Mouse (Mus musculus): ENCODE data around the gene Gm10322. TPM values are rescaled to one million over a fixed set of nuclear protein-coding genes. Genes with fewer than 3 reads are reported as not detected.

Gene Gm10322
- polyA plus RNA-seq, 2 experiments: not detected

DNA sequence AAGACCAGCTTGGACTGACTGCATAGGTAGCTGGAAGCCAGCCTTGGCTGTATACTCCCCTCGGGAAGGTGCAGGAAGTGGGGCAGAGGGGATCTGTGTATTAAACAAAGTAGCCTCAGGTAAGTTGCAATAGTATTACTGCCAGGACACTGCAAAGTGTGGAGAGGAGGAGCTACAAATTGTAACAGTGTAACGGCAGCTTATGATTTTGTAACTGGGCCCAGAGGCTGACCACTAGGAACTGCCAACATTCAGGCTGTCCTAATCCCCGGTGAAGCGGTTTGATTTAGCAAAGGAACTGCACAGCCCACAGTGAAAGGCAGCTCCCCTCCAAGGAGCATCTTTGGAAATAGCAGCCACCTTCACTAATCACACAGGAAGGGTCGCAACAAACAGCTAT lies 2.6 kb upstream of the Gm10322 start:
- no peak overlapping the region for H3K4me2 ChIP-seq (ENCODE audit: low read depth)
- TF ChIP-seq EP300 (IDR thresholded peaks at IDR 0.05; ENCODE audit: low read depth) (no peak), CTCF (IDR thresholded peaks at IDR 0.05; ENCODE audit: low read depth) (no peak)
- no peaks in the 10 kb centered on the region for H3K27me3 ChIP-seq (ENCODE audit: control insufficient read depth, insufficient read depth, low read length)
- peaks cover 0 to 12% of the 10 kb centered on the region in 2 experiments; a peak in 2 of 4 replicates for H3K4me1 ChIP-seq (replicated peaks; ENCODE audit: control insufficient read depth in 2 of 2, insufficient read depth in 2 of 2, low read length in 1 of 2)
- no peaks in the 10 kb centered on the region for H3K36me3 ChIP-seq (replicated peaks; ENCODE audit: control insufficient read depth, insufficient read depth, low read depth)
- H3K9ac ChIP-seq (replicated peaks): no peak overlapping the region
- ATAC-seq (ENCODE audit: insufficient read depth) (no peak), DNase-seq (ENCODE audit: low read depth in 3 of 3, low spot score in 3 of 3) (no peak)
- H3K4me3 ChIP-seq (ENCODE audit: insufficient read depth in 1 of 2, low read depth in 2 of 2, low read length in 2 of 2): no peak overlapping the region
- 69% methylated on average over 5 of the region's 5 CpGs for WGBS (ENCODE audit: insufficient replicate concordance)
- no peaks in the 10 kb centered on the region for H3K9me3 ChIP-seq (ENCODE audit: control insufficient read depth, low read length)
- H3K27ac ChIP-seq: no peak overlapping the region

DNA sequence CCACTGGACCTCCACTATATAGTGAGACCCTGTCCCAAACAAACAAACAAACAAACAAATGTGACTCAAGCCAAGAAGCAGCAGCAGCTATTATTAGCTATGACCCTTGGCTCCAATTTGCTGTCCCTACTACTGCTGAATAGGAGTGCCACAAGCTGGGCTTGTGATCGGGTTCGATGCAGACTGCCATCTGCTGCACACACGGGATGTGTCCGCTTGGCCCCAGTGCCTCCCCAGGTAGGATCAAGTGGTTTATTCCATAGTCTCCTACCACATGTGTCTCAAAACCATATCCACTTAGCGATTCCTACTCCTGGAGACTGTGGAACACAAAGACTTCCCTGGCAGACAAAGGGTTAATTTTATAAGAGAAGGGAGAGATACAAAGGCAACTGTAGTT lies 1.7 kb upstream of the Gm10322 start:
- ATAC-seq (ENCODE audit: insufficient read depth): no peak
- H3K4me2 ChIP-seq (ENCODE audit: low read depth): no peak overlapping the region
- 78% methylated on average over 5 of the region's 5 CpGs for WGBS (ENCODE audit: insufficient replicate concordance)

DNA sequence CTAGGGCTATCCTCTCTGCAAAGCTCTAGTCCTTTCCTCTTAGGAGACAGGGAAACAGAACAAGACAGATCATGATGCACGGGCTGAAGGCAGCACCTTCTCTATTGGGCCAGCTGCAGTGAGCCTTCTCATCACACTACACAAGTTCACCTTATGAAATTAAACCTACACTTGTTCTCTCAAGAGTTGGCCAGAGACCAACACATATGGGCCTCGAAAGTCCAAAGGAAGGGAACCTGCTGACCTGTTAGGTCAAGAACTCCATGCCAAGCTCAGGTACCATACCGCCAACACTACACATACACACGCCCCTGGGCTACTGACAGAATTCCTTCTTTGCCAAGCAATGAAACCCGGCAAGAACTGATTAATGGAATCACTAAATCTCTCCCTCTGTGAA lies 452 bp upstream of the Gm10322 start:
- H3K27ac ChIP-seq: no peak overlapping the region
- ATAC-seq (ENCODE audit: insufficient read depth) (no peak), DNase-seq (ENCODE audit: low read depth in 3 of 3, low spot score in 3 of 3) (no peak)
- H3K4me2 ChIP-seq (ENCODE audit: low read depth): peak overlapping the region; percentile 91
- 39% methylated on average over 5 of the region's 5 CpGs for WGBS (ENCODE audit: insufficient replicate concordance)
- no peaks in the 10 kb centered on the region for H3K27me3 ChIP-seq (ENCODE audit: control insufficient read depth, insufficient read depth, low read length)
- H3K9me3 ChIP-seq (ENCODE audit: control insufficient read depth, low read length): no peaks in the 10 kb centered on the region
- peak overlapping the region; percentile 60 to 74 for H3K4me3 ChIP-seq (ENCODE audit: insufficient read depth in 1 of 2, low read depth in 2 of 2, low read length in 2 of 2)
- H3K9ac ChIP-seq (replicated peaks): peak overlapping the region; percentile 77
- TF ChIP-seq CTCF (IDR thresholded peaks at IDR 0.05; ENCODE audit: low read depth): no peak
- TF ChIP-seq EP300 (IDR thresholded peaks at IDR 0.05; ENCODE audit: low read depth): no peak
- H3K36me3 ChIP-seq (replicated peaks; ENCODE audit: control insufficient read depth, insufficient read depth, low read depth): no peaks in the 10 kb centered on the region
- H3K4me1 ChIP-seq (replicated peaks; ENCODE audit: control insufficient read depth in 2 of 2, insufficient read depth in 2 of 2, low read length in 1 of 2): peaks cover 0 to 12% of the 10 kb centered on the region in 2 experiments; a peak in 2 of 4 replicates

More for the DNA sequence above, 1.7 kb upstream of the Gm10322 start:
- no peaks in the 10 kb centered on the region for H3K36me3 ChIP-seq (replicated peaks; ENCODE audit: control insufficient read depth, insufficient read depth, low read depth)
- TF ChIP-seq EP300 (IDR thresholded peaks at IDR 0.05; ENCODE audit: low read depth) (no peak), CTCF (IDR thresholded peaks at IDR 0.05; ENCODE audit: low read depth) (no peak)
- peaks cover 0 to 12% of the 10 kb centered on the region in 2 experiments; a peak in 2 of 4 replicates for H3K4me1 ChIP-seq (replicated peaks; ENCODE audit: control insufficient read depth in 2 of 2, insufficient read depth in 2 of 2, low read length in 1 of 2)
- no peak overlapping the region for H3K4me3 ChIP-seq (ENCODE audit: insufficient read depth in 1 of 2, low read depth in 2 of 2, low read length in 2 of 2)
- DNase-seq (ENCODE audit: low read depth in 3 of 3, low spot score in 3 of 3): no peak
- no peaks in the 10 kb centered on the region for H3K27me3 ChIP-seq (ENCODE audit: control insufficient read depth, insufficient read depth, low read length)
- H3K9me3 ChIP-seq (ENCODE audit: control insufficient read depth, low read length): no peaks in the 10 kb centered on the region
- H3K9ac ChIP-seq (replicated peaks): no peak overlapping the region
- no peak overlapping the region for H3K27ac ChIP-seq

DNA sequence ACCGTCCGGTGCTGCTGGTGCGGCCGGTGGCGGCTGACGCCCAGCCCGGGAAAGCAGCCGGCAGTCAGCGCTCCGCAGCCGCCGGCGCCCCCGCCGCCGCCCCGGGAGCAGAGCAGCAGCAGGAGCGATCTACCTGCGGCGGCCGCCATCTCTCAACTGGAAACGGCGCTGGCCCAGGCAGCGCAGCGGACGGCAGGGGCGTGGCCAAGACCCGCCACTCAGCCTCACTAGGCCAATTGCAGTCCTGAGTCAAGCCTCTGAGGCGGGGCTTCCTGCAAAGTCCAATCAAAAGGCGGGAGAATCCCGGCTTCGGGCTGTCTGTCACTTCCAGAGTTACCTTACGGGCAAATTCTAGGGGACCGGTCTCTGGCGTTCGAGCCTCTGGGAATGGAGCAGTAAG lies 659 bp downstream of the Gm10322 start, which contains the start of gene Mcu:
Mcu (minus strand) TSS at position 171 of the 400 bp plus-strand sequence.
- H3K27me3 ChIP-seq (ENCODE audit: control insufficient read depth, insufficient read depth, low read length): no peaks in the 10 kb centered on the region
- WGBS (ENCODE audit: insufficient replicate concordance): under 1% methylated on average over 36 of the region's 36 CpGs
- peak within 1 kb of the TSS; percentile 77 for H3K9ac ChIP-seq (replicated peaks)
- 0 out of 2 replicates have a peak within 1 kb of the TSS, but pooled peaks have one; percentile 13 for H3K27ac ChIP-seq
- H3K4me1 ChIP-seq (replicated peaks; ENCODE audit: control insufficient read depth in 2 of 2, insufficient read depth in 2 of 2, low read length in 1 of 2): peaks cover 0 to 12% of the 10 kb centered on the region in 2 experiments; a peak in 2 of 4 replicates
- no peak for TF ChIP-seq CTCF (IDR thresholded peaks at IDR 0.05; ENCODE audit: low read depth)
- no peak for TF ChIP-seq EP300 (IDR thresholded peaks at IDR 0.05; ENCODE audit: low read depth)
- ATAC-seq (ENCODE audit: insufficient read depth) (peak; percentile 99), DNase-seq (ENCODE audit: low read depth in 3 of 3, low spot score in 3 of 3) (peak; percentile 87 to 88 (median 87))
- H3K36me3 ChIP-seq (replicated peaks; ENCODE audit: control insufficient read depth, insufficient read depth, low read depth): no peaks in the 10 kb centered on the region
- no peaks in the 10 kb centered on the region for H3K9me3 ChIP-seq (ENCODE audit: control insufficient read depth, low read length)
- H3K4me3 ChIP-seq (ENCODE audit: insufficient read depth in 1 of 2, low read depth in 2 of 2, low read length in 2 of 2): peak within 1 kb of the TSS; percentile 60 to 74
- peak within 1 kb of the TSS; percentile 91 for H3K4me2 ChIP-seq (ENCODE audit: low read depth)

DNA sequence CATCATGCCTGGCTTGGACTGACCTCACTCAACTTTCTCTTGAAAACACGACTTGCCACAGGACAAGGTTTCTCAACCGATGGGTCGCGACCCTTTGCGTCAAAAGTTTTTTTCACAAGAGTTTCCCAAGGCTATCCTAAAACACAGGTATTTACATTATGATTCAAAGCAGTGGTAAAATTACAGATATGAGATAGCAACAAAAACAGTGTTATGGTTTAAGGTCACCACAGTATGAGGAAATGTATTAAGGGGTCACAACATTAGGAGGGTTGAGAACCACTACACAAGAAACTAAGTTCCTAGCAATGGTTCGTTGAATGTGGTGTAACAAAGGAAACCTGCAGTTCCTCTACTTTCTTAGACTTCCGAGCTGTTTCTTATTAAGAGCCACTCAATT lies 1.9 kb downstream of the Gm10322 start:
- peaks cover 0 to 12% of the 10 kb centered on the region in 2 experiments; a peak in 2 of 4 replicates for H3K4me1 ChIP-seq (replicated peaks; ENCODE audit: control insufficient read depth in 2 of 2, insufficient read depth in 2 of 2, low read length in 1 of 2)
- no peak overlapping the region for H3K4me3 ChIP-seq (ENCODE audit: insufficient read depth in 1 of 2, low read depth in 2 of 2, low read length in 2 of 2)
- ATAC-seq (ENCODE audit: insufficient read depth): no peak

More for the DNA sequence above, 1.9 kb downstream of the Gm10322 start:
- Histone ChIP-seq H3K36me3 (replicated peaks; ENCODE audit: control insufficient read depth, insufficient read depth, low read depth) (no peaks in the 10 kb centered on the region), H3K27me3 (ENCODE audit: control insufficient read depth, insufficient read depth, low read length) (no peaks in the 10 kb centered on the region), H3K9ac (replicated peaks) (no peak overlapping the region), H3K27ac (no peak overlapping the region), H3K9me3 (ENCODE audit: control insufficient read depth, low read length) (no peaks in the 10 kb centered on the region), H3K4me2 (ENCODE audit: low read depth) (no peak overlapping the region)
- TF ChIP-seq EP300 (IDR thresholded peaks at IDR 0.05; ENCODE audit: low read depth) (no peak), CTCF (IDR thresholded peaks at IDR 0.05; ENCODE audit: low read depth) (no peak)
- no peak for DNase-seq (ENCODE audit: low read depth in 3 of 3, low spot score in 3 of 3)
- 70% methylated on average over 7 of the region's 7 CpGs for WGBS (ENCODE audit: insufficient replicate concordance)
